Mouse (Mus musculus) G1E (cell line): Measurements from ENCODE around the gene Cntnap5a.

Experiments used
- CTCF ChIP-seq: IDR thresholded peaks from 2 replicates; pipeline ENCODE4 v1.5.1; 2012; ENCODE audit warnings: low read depth, low read length, inconsistent platforms, mixed read lengths
- GATA1 ChIP-seq: IDR thresholded peaks from 2 replicates; pipeline ENCODE4 v1.6.1; 2012; ENCODE audit warnings: borderline replicate concordance, low read length, inconsistent platforms, mixed read lengths
- POLR2AphosphoS5 ChIP-seq: IDR thresholded peaks from 2 replicates; pipeline ENCODE4 v1.6.1; 2012; ENCODE audit warnings: low read depth, low read length, inconsistent platforms; ENCODE audit not compliant: insufficient replicate concordance

DNA sequence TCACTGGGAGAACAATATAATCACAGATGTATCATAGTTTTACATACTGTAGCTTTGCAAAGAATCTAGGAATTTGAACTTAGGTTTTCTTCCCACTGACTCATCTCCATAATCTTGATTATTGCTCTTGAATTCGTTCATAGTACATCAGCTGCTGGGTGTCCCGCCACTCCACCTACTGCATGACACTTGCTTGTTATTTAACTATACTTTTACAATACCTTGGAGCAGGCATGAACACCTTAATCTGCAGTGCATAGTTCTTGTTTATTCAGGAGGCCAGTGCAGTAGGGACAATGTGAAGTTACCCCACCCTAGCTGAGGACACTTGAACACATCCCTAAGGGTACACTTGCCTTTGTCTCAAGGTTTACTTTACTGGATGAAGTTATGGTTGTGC is 352.3 kb downstream of the Cntnap5a start:
- TF ChIP-seq CTCF = no peak
- no peak for TF ChIP-seq POLR2AphosphoS5
- no peak for TF ChIP-seq GATA1
